Mouse (Mus musculus) testis, postnatal 14 days (tissue): ENCODE measurements around the gene Dnah11.

ENCODE experiments used
- DNase-seq: peaks from one replicate; pipeline ENCODE4 v3.0.0; 2021; ENCODE audit warnings: low spot score

The Dnah11 gene

DNA sequence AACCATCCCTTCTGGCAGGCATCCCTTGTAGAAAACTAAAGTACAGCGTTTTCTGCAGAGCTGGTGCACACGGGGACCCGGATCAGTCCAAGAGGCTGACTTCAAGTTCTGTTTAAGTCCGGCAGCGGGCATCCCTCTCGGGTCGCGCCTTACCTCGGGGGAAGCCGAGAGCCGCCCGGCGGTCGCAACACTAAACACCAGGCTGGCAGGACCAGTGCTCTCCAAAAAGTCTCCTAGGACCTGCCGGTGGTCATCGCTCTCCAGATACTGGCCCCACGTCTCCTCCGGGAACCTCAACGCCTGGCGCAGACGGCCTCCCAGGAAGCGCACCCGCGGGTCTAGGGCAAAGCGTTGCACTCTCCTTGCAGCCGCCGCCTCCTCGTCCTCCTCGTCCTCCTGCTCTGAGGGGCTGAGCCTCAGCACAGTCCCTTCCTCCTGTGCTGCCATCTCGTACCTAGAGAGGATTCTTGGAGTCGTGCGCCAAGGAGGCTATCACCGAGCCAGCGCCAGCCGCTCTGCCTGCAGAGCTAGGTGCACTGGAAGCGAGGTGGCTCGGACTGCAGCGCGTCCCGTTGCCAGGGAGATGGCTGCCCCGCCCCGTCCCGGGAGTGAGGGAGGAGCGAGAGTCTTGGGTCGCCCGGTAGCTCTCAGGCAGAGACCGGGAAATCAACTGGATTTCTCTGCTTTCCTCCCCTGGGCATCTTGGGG lies at the start of gene Dnah11:
TSS of gene Dnah11 (minus strand) at position 658 of the 708 bp plus-strand sequence.
- peak; percentile 64 for DNase-seq

DNA sequence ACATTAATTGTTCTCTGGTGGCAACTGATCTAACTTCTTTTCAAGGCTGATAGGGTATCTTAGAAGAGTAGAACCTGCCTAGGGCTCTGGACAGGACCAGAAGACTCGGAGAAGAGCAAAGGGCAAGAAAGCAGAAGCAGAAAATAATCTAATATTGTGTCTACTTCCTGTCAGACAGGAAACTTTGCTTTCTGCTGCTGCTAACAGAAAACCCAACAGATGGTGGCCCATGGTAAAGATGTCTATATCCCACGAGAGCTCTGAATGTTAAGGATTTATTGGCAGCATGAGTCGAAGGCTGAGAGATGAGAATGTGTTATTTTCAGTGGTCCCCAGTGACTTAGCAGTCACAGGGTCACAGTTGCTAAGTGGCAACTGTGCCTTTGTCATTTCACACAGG lies 22.3 kb upstream of the Dnah11 start:
- no peak for DNase-seq

DNA sequence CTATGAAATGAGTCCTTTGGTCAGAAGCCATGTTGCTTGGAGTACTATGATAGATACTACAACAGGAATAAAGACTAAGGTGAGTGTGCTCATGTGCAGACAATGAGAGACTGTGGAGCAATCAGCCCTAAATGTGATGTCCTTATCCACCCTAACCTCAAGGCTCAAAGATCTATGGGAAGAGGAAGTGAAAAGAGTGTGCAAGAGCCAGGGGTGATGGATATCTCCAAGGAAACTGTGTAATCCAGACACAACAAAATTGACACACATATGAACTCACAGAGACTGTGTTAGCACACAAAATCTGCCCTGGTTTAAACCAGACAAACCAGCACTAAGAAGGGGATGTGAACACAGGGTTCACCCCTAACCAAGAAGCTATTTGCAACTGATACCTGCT lies 21.2 kb upstream of the Dnah11 start:
- DNase-seq, result no peak

DNA sequence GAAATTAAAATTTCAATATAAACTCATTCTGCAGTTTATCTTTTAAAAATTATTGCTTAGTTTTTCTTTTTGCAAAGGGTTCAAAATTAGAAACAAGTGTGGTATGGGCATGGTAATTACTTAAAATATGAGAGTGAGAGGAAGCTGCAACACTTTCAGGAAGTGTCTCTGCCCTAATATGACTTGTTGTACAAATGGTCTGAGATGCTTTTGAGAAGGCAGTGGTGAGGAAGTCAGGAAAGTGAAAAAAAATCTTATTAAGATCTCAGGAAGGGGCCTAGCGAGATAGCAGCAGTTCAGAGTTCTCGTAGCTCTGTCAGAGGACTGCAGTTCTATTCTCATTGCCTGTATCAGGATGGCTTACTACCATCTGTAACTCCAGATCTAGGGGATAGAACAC lies 13.3 kb upstream of the Dnah11 start:
- DNase-seq, result no peak

DNA sequence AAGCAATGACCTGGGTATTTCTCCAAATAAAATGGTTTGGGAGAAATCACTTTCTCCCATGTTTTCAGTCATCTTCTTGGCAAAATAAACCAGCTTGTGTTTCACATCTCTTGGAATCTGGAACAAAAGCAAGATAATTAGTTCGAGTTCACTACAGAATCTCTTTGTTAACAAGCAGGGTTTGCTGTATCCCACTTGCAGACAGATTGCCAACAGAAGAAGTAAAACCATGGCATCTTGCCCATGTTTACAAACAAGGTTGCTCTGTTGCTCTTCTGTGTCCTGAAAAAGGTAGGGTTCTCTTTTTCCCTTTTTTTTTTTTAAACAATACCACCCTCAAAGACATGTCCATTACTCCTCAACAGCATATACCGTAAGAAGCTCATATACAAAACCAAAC lies 2.3 kb downstream of the Dnah11 start:
- DNase-seq, result no peak

DNA sequence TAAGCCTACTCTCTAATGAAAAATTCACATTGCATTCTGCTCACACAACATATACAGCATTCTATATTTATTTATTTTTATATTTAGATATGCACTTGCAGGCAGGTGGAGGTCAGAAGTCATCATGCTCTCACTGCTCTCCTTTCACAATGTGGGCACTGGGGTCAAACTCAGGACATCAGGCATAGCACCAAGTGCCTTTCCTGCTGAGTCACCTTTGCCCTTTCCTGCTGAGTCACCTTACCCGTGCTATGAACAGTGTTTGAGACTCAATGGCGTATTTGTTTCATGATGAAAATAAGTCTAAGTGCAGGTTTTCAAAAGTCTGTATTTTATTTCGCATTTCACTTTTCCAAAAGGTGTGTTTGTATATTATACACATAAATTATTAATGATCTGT lies 9.3 kb downstream of the Dnah11 start:
- no peak for DNase-seq

DNA sequence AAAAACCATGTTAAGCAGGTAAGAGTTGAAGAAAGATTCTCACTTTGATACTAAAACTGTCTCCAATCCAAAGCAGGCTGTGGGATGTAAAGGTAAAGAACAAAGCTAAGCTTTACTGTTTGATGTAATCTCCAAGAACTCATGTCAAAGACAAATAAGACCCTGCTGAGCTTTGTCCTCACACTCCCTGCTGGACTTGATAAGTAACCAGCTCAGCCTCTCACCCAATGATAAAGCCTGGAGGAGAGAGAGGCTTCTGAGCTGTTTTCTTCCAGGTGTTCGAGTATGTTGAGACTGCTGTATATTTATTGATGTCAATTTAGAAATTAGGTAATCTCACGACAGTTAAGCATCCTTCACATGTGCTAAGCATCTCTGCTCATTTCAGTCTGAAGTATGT lies 11.2 kb downstream of the Dnah11 start:
- no peak for DNase-seq

DNA sequence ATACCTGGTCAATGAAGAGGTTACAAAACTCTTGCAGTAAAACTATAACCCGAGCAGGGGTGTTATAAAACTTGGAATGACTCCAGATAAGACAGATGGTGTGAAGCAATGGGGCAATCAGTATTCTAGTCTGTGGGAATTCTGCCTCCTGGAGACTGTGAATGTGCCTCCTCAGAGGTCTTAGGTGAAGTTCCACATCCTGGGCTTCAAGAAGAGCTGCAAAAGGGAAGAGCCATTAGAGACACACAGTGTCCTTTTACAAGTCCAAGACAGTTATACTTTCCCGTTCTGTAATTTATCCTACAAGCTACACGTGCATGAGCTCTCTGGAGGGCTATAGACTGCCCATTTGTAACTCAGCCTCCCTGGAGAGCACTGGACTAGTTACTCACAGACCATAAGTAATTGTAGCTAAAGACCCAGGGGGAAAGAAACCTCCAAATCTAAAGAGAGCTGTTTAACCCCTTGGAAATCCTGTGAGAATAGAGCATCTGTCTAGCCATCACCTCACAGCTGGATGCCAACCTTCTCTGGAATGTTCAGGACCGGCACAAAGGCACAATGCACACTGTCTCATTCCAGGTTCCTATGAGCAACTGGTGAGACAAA lies 11.9 kb downstream of the Dnah11 start:
- no peak for DNase-seq

DNA sequence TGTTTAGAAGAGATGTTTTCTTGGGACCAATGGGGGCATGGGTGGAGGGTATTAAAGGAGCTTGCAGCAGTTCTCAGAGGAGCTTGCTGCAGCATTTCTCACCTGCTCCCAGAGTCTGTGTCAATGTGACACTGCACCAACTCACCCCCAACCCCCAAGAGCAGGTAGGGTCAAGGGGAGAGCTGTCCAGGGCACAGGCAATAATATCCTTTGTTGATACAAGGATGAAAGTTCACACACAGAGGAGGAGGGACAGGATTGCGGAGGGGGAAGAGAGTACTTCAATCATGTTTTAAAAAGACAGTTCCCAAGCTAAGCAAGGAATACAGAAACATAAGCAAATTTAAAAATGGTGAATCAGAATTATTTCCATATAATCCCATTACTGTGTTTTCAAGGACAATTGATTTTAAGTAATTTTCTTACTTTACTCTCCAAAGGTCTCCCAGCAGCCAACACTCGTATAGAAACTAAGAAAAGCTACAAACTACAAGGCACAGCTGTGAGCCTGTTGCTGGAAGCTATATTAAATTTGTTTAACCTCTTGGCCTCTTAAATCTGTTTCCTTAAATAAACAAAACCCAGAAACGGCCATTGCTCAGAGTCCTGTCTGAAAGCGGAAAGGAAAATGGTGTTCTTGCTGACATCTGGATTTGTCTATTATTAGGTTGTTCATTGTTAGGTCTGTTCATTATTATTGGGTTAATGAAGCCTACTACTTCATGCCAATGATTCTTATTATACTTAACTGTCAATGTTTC lies 12.5 kb downstream of the Dnah11 start:
- DNase-seq, result no peak

DNA sequence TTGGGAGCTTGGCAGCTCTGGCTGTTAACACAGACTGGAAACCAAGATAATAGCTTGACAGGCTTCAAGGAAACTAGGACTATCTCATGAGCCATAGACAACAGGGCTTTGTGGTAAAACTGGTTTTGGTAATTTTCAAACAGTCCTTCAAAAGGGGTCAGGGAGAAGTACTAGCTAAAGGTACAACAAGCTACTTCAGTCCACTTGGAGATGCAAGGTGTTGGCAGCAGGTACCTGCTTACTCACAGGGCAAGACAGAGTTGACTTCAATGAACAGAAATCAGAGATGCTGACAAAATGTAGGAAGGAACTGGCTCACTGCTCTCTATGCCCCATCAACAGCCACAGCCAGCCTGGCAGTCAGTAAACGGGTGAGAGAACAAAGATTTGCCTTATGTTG lies 14.1 kb downstream of the Dnah11 start:
- no peak for DNase-seq

DNA sequence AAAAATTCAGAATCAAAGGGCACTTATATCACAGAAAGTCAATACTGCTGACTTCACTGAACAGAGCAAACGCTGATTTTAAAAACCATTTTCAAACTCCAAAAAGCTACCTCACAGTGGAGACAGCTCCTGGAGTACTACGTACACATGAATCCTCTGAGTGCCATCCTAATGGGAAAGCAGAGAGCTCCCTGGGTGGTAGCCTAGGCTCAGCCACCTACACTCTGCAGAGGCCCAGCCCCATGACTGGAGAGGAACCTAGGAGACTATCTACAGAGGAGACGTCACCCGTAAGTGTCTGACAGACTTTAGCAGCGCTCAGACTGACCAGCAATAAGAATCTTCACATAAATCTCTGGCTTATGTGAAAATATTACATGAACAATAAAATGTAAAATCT lies 21.1 kb downstream of the Dnah11 start:
- DNase-seq, result no peak

DNA sequence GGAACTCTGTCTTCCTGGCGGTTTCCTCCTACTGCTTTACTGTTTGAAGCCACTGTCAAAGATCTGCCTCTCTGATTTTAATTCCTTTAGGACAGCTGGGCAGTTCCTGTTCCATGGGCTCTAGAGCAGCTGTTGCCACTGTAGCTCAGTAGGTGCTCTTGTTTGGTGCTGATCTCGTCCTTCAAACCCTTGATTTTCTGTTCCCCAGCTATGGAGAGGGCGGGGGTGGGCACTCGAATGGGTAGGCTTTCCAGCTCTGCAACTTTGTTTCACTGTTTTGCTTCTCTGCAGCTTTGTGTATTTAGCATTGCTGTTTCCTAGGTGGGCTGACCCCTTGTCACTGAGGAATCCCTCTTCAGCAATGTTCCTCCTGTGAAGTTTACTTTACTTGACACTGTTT lies 34.1 kb downstream of the Dnah11 start:
- no peak for DNase-seq

DNA sequence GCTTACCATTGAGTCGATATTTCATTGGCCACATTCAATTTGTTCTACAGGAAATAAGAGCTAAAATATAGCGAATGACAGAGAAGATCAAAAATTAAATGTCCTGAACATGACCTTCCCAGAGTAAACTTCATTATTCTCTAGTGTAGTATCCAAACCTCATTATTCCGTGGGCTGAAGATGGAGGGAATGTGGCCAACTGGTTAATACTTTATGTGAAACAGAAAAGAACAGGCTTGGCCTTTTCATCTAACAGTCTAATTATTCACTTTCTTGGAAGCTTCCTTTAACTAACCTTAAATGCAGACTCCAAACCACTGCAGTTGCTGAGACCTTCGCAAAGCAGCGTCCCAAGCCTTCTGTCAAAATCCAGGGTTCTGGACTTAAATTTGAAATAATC lies 41.9 kb downstream of the Dnah11 start:
- no peak for DNase-seq

DNA sequence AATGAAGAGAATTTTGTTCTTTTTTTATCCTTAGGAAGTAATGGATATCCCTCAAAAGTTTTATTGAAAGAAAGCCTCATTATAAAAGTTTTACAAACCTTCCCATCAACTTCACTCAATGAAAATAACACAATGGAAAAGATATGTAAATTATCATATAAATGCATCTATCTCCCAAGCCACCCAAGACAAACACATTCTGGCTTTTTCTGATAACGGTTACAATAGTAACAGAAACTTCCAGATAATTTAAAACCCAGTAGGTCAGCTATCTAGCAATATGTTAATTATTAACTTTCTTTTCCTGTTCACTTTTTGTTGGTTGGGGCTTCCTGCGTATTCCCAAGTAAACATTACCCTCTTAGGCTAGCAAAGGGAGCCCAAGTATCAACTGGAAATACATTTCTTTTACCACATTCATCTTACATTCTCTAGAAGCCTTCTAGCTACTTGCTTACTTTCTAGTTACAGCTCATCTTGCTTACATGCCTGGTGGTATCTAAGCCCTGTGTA lies 51.3 kb downstream of the Dnah11 start:
- DNase-seq, result no peak

DNA sequence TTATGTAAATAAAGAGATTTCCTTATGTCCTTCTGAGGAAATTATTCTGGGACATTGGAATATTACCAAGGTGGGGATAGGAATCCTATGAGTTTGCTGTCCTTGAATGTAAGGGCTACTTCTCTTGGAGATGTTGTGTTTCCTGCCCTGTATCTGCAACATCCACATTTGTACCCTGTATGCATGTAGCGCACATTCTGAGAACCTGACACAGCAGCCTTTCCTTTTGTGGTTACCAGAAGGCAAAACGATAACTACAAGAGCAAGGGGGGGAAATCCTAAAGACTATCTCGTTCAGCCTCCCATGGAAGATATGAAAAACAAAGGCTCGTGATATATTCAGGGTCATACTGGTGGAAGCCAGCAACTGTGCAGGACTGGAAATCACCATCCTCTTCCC lies 70.7 kb downstream of the Dnah11 start:
- DNase-seq, result no peak

DNA sequence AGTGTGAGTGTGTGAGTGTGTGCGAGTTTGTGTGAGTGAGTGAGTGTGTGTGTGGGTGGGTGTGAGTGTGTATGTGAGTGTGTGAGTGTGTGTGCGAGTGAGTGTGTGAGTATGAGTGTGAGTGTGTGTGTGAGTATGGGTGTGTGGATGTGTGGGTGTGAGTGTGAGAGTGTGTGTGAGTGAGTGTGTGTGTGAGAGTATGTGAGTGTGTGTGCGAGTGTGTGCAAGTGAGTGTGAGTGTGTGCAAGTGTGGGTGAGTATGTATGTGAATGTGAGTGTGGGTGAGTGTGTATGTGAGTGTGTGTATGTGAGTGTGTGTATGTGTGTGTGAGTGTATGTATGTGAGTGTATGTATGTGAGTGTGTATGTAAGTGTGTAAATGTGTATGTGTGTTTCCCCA lies 79.2 kb downstream of the Dnah11 start:
- DNase-seq, result no peak

DNA sequence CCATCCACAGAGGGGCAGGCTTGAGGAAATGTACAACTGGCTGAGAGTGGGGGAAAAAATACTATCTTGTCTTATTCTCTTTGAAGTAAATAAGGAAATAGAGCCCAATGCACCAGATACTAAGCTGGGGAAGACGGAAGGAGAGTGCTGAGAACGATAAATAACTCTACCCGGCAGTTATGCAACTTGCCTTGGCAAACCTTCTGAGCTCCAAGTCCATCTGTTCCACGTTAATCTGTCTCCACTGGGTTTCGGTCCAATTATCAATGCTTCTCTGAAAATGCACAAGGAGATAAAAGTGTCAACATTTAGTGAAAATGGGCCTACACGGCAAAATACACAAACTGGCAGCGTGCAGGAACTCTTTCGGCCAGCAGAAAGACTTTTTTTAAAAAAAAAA lies 86.2 kb downstream of the Dnah11 start:
- DNase-seq, result no peak

DNA sequence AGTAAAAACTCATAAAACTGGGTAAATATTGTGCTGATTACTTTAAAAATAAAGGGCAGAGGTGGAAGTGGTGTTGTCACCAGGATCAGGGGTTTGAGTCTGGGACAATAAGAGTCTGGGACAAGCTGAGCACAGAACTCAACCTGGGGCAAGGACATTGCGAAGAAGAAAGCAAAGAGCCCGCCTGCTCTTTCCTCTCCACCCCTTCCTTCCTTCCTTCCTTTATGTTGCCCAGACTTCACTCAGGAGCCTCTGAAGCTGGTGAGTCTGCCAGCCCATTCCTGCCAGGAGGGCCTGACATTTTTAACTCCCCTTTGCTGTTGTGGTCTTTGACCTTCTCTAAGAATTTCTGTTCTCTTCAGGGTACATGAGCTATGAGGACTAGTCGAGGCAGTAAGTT lies 86.9 kb downstream of the Dnah11 start:
- no peak for DNase-seq

DNA sequence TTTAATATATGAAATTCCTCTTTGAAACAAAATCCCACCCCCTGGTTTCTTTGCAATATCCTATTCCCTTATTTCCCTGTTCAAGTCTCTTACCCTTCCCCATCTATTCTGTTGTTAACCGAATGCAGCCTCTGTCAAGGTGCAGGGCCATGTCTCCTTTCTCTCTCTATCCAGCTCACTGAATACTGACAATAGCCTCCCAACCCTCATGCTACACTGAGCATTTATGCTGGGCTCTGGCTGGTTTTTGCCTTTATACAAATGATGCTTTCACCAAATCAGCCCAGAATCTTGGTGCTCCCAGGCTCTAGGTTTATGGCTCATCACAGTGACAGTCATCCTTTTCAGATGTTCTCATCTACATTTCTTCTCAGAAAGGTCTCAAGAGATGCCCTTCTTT lies 91.1 kb downstream of the Dnah11 start:
- no peak for DNase-seq

DNA sequence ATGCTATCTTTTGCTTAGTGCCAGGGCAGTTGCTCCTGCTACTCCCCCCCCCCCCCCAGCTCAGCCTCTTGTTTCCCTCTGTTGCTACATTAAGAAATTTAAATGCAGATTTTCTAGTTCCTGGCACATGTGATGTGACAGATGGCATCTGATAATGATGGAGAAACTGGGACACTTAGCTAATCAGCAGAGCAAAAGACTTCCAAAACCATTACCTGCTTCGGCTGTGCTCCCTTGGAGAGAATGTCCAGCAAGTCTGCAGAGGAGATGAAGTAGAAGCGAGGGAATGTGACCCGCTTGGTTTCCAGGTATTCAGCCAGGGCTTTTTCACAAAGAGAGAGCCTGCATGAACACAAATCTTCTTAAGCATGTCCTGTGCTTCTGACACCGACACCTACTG lies 94.3 kb downstream of the Dnah11 start:
- no peak for DNase-seq

DNA sequence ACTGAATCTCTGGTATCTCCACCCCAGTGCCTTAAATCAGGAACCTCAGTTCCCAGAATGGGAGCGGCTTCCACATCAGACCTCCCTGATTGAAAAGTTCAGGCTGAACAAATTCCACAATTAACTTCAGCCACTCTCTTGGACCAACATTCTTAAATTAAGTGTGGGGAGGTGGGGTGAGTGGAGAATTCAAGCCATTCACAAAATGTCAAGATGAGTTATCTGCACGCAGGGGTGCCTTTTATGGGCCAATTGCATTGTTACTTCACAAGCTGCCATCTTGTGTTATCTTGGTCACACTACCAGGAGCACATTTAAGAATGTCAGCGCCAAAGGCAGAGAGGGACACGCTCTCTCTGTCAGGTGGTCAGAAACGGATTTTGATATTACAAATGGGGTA lies 99.1 kb downstream of the Dnah11 start:
- no peak for DNase-seq

DNA sequence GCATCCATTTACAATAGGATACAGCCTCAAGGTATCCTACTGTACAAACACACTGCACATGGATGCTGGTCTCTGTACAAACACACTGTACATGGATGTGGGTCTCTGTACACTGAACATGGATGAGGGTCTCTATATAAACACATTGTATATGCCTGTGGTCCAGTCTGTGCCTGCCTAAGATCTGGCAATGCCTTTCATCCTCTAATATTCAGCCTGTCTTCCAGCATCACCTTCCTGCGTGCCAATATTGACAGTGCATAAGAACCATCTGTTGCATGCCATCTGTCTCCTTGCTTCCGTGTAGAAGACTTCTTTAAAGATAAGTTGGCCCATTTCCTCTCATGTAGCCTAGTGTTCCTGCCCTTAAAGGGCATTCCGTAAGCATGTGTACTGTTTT lies 100.6 kb downstream of the Dnah11 start:
- DNase-seq, result no peak

DNA sequence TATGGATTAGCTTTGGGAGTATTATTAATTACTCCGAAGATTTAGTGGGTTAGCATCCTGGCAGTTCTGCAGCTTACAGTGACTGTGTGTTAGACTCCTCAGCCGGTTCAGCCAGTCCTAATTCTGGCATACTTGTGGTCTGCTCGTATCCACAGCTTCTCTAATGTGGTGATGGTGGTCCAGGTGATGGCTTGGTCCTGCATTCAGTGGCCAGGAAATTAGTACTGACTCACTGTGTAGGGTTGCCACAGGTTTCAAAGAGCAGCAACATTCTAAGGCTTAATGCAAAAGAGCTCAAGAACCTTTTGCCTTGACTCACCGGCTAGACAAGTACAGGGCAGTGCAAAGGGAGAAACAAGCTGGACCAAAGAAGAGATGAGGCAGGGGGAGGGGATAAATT lies 103.9 kb downstream of the Dnah11 start:
- no peak for DNase-seq
